Mouse (Mus musculus): Measurements from ENCODE around the gene Whrn.

Whrn gene

GRCm38 (mm10) chr4:63374331-63374730 is 121.5 kb downstream of the Whrn start:
- DNase-seq, result no peak

- DNase-seq, result no peak
Measured at GRCm38 (mm10) chr4:63373404-63373803, 122.4 kb downstream of the Whrn start.

DNA sequence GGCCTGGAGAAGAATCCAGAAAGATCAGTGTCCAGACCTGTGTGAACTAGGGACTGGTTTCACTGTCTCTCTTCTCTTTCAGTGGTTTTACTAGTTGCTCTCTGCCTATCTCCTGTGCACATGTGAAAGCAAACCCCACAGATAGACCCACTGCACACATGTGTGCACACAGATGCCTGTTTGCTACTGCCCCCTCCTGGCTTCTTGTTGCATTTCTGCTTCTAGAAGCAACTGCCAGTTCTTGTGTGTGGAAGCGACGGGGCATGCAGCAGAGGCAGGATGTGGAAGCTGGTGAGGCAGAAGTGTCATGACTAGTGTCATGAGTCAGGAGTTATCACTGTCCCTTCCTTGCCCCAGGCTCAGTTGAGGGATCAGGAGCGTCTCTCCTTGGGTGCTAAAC is 123.9 kb downstream of the Whrn start:
- peak; percentile 66 for DNase-seq

DNA sequence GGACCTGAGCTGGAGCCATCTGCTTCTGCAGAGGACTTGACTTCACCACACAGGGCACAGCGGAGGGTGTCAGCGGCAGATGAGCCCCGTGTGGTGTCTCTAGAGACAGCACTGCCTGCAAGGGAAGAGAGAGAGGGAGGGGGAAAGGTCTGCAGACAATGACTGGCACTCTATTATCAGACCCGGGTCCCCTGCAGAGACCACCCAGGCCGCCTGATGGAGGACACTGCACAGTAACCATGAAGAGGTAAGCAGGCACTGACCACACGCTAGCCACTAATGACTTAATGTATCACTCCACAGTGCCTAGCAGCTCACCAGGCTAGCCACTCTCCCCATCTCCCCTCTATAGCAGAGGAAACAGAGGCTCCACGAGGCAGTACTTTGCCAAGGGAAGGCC is 124.9 kb downstream of the Whrn start:
- no peak for DNase-seq

DNA sequence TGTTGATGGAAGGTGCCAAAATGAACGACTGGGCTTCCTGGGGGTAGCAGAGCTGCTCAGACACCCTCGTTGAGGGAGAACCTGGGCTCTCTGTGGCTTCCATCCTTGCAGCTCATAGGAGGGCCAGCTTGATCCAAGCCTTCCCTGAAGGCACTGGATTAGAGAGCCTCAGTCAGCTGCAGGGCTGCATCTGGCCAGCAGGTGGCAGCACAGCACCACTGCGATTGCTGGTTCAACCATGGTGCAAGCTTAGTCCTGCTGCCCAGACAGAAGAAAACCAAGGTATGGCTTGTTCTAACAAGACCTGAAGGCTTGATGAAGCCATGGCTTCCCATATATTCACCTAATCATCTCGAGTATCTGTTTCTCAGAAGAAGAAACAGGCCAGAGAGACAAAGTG is 127.2 kb downstream of the Whrn start:
- peak; percentile 82 to 87 for DNase-seq
